Mouse (Mus musculus) adrenal gland, postnatal 10 days (tissue): ENCODE measurements at regions not wholly inside any gene's neighbourhood (a gene's known extent, or its start where the extent isn't known, plus 50 kb on each side); places are given as distances from the start of the nearest gene placed in this dataset.

ENCODE experiments used
- DNase-seq: peaks from one replicate; pipeline ENCODE4 v3.0.0; 2021; ENCODE audit warnings: mixed read lengths

- DNase-seq, result no peak
Measured at GRCm38 (mm10) chr15:50423082-50423665, 3461.5 kb upstream of the Gm7489 start.

- DNase-seq, result no peak
Measured at GRCm38 (mm10) chr15:50449604-50450003, 3435.1 kb upstream of the Gm7489 start.

- DNase-seq, result no peak
Measured at GRCm38 (mm10) chr15:50472626-50473025, 3412.1 kb upstream of the Gm7489 start.

- DNase-seq, result no peak
Measured at GRCm38 (mm10) chr15:50498716-50499115, 3386.0 kb upstream of the Gm7489 start.

GRCm38 (mm10) chr15:50507999-50508624, 3376.6 kb upstream of the Gm7489 start:
- DNase-seq, result no peak

- DNase-seq, result no peak
Measured at GRCm38 (mm10) chr15:50513036-50513435, 3371.7 kb upstream of the Gm7489 start.

- DNase-seq, result no peak
Measured at GRCm38 (mm10) chr15:50524841-50525240, 3359.9 kb upstream of the Gm7489 start.

- DNase-seq, result no peak
Measured at GRCm38 (mm10) chr15:50534490-50534889, 3350.2 kb upstream of the Gm7489 start.

GRCm38 (mm10) chr15:50563611-50564010, 3321.1 kb upstream of the Gm7489 start:
- peak; percentile 60 for DNase-seq

- no peak for DNase-seq
Measured at GRCm38 (mm10) chr15:50580811-50581210, 3303.9 kb upstream of the Gm7489 start.

GRCm38 (mm10) chr15:50583951-50584350, 3300.8 kb upstream of the Gm7489 start:
- no peak for DNase-seq

GRCm38 (mm10) chr15:50585496-50585895, 3299.2 kb upstream of the Gm7489 start:
- DNase-seq, result no peak
